Mouse (Mus musculus): ENCODE measurements around the gene Mrps18a.
A peak's percentile ranks its signal among the peaks of the same experiment; 100 is the strongest.

Mrps18a gene

GRCm38 (mm10) chr17:46143578-46144423, 33.0 kb downstream of the Mrps18a start, which contains the start of gene Rsph9:
Gene Rsph9, minus strand, starts transcription at chr17:46144216.
- peak; percentile 56 for DNase-seq (ENCODE audit: low read depth, low spot score)

- peak; percentile 92 for DNase-seq (ENCODE audit: low read depth, low spot score)
Measured at GRCm38 (mm10) chr17:46152847-46153782, 42.3 kb downstream of the Mrps18a start, which contains the start of gene Mad2l1bp. Gene Mad2l1bp, minus strand, starts transcription at chr17:46153553.

GRCm38 (mm10) chr17:46154336-46154735, 43.5 kb downstream of the Mrps18a start:
- DNase-seq (ENCODE audit: low read depth, low spot score), result no peak

GRCm38 (mm10) chr17:46156680-46157079, 45.9 kb downstream of the Mrps18a start:
- DNase-seq (ENCODE audit: low read depth, low spot score), result peak; percentile 65

GRCm38 (mm10) chr17:46157131-46157530, 46.3 kb downstream of the Mrps18a start:
- DNase-seq (ENCODE audit: low read depth, low spot score), result no peak

GRCm38 (mm10) chr17:46159236-46159635, 48.5 kb downstream of the Mrps18a start:
- DNase-seq (ENCODE audit: low read depth, low spot score), result peak; percentile 74

GRCm38 (mm10) chr17:46160090-46160662, 49.4 kb downstream of the Mrps18a start:
- DNase-seq (ENCODE audit: low read depth, low spot score), result peak; percentile 94

GRCm38 (mm10) chr17:46160686-46161085, 49.9 kb downstream of the Mrps18a start, which contains the start of gene Gtpbp2:
Gene Gtpbp2, plus strand, starts transcription at chr17:46161032.
- peak; percentile 97 for DNase-seq (ENCODE audit: low read depth, low spot score)

- DNase-seq (ENCODE audit: low read depth, low spot score), result no peak
Measured at GRCm38 (mm10) chr17:46161179-46161578, 50.4 kb downstream of the Mrps18a start.

- DNase-seq (ENCODE audit: low read depth, low spot score), result no peak
Measured at GRCm38 (mm10) chr17:46161710-46162109, 50.9 kb downstream of the Mrps18a start.

GRCm38 (mm10) chr17:46162551-46162950, 51.8 kb downstream of the Mrps18a start:
- DNase-seq (ENCODE audit: low read depth, low spot score), result no peak

GRCm38 (mm10) chr17:46162951-46163421, 52.2 kb downstream of the Mrps18a start:
- no peak for DNase-seq (ENCODE audit: low read depth, low spot score)

- DNase-seq (ENCODE audit: low read depth, low spot score), result no peak
Measured at GRCm38 (mm10) chr17:46164301-46164700, 53.5 kb downstream of the Mrps18a start.

GRCm38 (mm10) chr17:46164791-46165190, 54.0 kb downstream of the Mrps18a start:
- no peak for DNase-seq (ENCODE audit: low read depth, low spot score)

GRCm38 (mm10) chr17:46165460-46165859, 54.7 kb downstream of the Mrps18a start:
- DNase-seq (ENCODE audit: low read depth, low spot score), result no peak

- DNase-seq (ENCODE audit: low read depth, low spot score), result no peak
Measured at GRCm38 (mm10) chr17:46166270-46166669, 55.5 kb downstream of the Mrps18a start.

GRCm38 (mm10) chr17:46167014-46167413, 56.2 kb downstream of the Mrps18a start:
- no peak for DNase-seq (ENCODE audit: low read depth, low spot score)

- no peak for DNase-seq (ENCODE audit: low read depth, low spot score)
Measured at GRCm38 (mm10) chr17:46168318-46168717, 57.5 kb downstream of the Mrps18a start.

GRCm38 (mm10) chr17:46168768-46169167, 58.0 kb downstream of the Mrps18a start:
- DNase-seq (ENCODE audit: low read depth, low spot score), result no peak

- DNase-seq (ENCODE audit: low read depth, low spot score), result peak; percentile 46
Measured at GRCm38 (mm10) chr17:46170538-46170937, 59.8 kb downstream of the Mrps18a start.

All from c-Kit-negative CD71-positive TER-119-positive erythroid progenitor cells, embryonic 14.5 days (primary cell).